In genomic region chr4:118427415-118427767, GRCm38 (mm10) we compare ENCODE assay signal across 8 mouse cellular contexts. TPM values are rescaled to one million over a fixed set of nuclear protein-coding genes. Genes with fewer than 3 reads are reported as not detected.
DNase-seq lines count a peak whose midpoint lies in the region; ATAC-seq and TF ChIP-seq lines count a peak whose summit lies in the region.

No protein-coding gene starts in this region.

- peak overlapping the region; percentile 83 for H3K4me2 ChIP-seq in heart, embryonic 11.5 days

- peak overlapping the region; percentile 84 for H3K4me3 ChIP-seq in heart, embryonic 11.5 days (ENCODE audit: low read depth, low read length)
- H3K4me3 ChIP-seq in ES-E14 (ENCODE audit: insufficient read depth in 1 of 2, low read depth in 1 of 2, low read length in 2 of 2, poor library complexity in 1 of 2, severe bottlenecking in 1 of 2): peak overlapping the region; percentile 80 to 82
- peak overlapping the region; percentile 98 for H3K4me3 ChIP-seq in megakaryocyte, embryonic 14.5 days (replicated peaks)

- in situ Hi-C loops in ES-E14 (cut with MboI; ENCODE audit: low sequenced_read_pairs in 2 of 2, unreplicated experiment in 2 of 2): no loop called here

- peak overlapping the region; percentile 80 for H3K9ac ChIP-seq in heart, embryonic 11.5 days (ENCODE audit: low read depth, low read length)
- H3K9ac ChIP-seq in ES-E14 (ENCODE audit: insufficient read depth, low read depth, low read length, poor library complexity, severe bottlenecking): peak overlapping the region; percentile 82

- no peak for DNase-seq in heart, adult 9 months (ENCODE audit: low spot score in 2 of 2)
- DNase-seq in ES-E14 (ENCODE audit: low read depth, low spot score) (no peak), adipocyte (ENCODE audit: low spot score) (no peak)
- no peak for DNase-seq in Muller cell, postnatal 12 days (ENCODE audit: inconsistent ontology term)
- DNase-seq in adrenal gland, adult (ENCODE audit: inconsistent age in 2 of 2, low spot score in 1 of 2): no peak

- ATAC-seq in heart, embryonic 11.5 days (replicated peaks; ENCODE audit: insufficient number of reproducible peaks, low FRiP score, low TSS enrichment): peak; percentile 0; the same call in 1 of the 2 replicates
- peak; percentile 5; the same call in 1 of the 2 replicates for ATAC-seq in granulocyte monocyte progenitor cell, adult 5-6 weeks (replicated peaks; ENCODE audit: poor library complexity, severe bottlenecking)

- peaks cover 25% of the 10 kb centered on the region for H3K4me1 ChIP-seq in heart, embryonic 11.5 days (ENCODE audit: control insufficient read depth, insufficient read depth, low read length)
- peaks cover 0 to 22% of the 10 kb centered on the region in 2 experiments; a peak in 2 of 4 replicates for H3K4me1 ChIP-seq in ES-E14 (ENCODE audit: control insufficient read depth in 2 of 2, insufficient read depth in 2 of 2, low read length in 2 of 2, poor library complexity in 1 of 2)
- peaks cover 76% of the 10 kb centered on the region for H3K4me1 ChIP-seq in megakaryocyte, embryonic 14.5 days

- 7% methylated on average over 5 of the region's 5 CpGs for WGBS in heart, embryonic 11.5 days (ENCODE audit: insufficient replicate concordance)

- H3K9me3 ChIP-seq in heart, embryonic 11.5 days (replicated peaks; ENCODE audit: control insufficient read depth, low read length): no peaks in the 10 kb centered on the region
- H3K9me3 ChIP-seq in ES-E14 (ENCODE audit: control insufficient read depth, insufficient read depth, low read depth, low read length): no peaks in the 10 kb centered on the region
- H3K9me3 ChIP-seq in megakaryocyte, embryonic 14.5 days: no peaks in the 10 kb centered on the region

- H3K27me3 ChIP-seq in heart, embryonic 11.5 days (ENCODE audit: control insufficient read depth, insufficient read depth, low read length): no peaks in the 10 kb centered on the region
- no peaks in the 10 kb centered on the region for H3K27me3 ChIP-seq in megakaryocyte, embryonic 14.5 days (replicated peaks)

- peaks cover 11% of the 10 kb centered on the region for H3K36me3 ChIP-seq in heart, embryonic 11.5 days (ENCODE audit: control insufficient read depth, insufficient read depth, low read length)
- peaks cover 21% of the 10 kb centered on the region for H3K36me3 ChIP-seq in ES-E14 (ENCODE audit: control insufficient read depth, insufficient read depth, low read length, poor library complexity, severe bottlenecking)
- peaks cover 63% of the 10 kb centered on the region for H3K36me3 ChIP-seq in megakaryocyte, embryonic 14.5 days (replicated peaks; ENCODE audit: low read length)

- peak overlapping the region; percentile 59; the same call in 1 of the 2 replicates for H3K27ac ChIP-seq in heart, embryonic 11.5 days (ENCODE audit: low read depth, low read length)
- no peak overlapping the region for H3K27ac ChIP-seq in ES-E14 (ENCODE audit: insufficient read depth, low read depth, low read length, poor library complexity, severe bottlenecking)

TF ChIP-seq in ES-E14, 5 proteins besides CTCF, POLR2A, EP300 and RAD21:
- TF ChIP-seq MAFK (IDR thresholded peaks at IDR 0.05; ENCODE audit: insufficient read depth, low read depth, low read length) (no peak), ZNF384 (IDR thresholded peaks at IDR 0.05; ENCODE audit: low read depth, low read length) (no peak), CHD2 (IDR thresholded peaks at IDR 0.05; ENCODE audit: low read depth, low read length) (no peak), ZC3H11A (IDR thresholded peaks at IDR 0.05; ENCODE audit: borderline replicate concordance, low read depth, low read length) (no peak), HCFC1 (IDR thresholded peaks at IDR 0.05; ENCODE audit: borderline replicate concordance, insufficient read depth, low read length) (no peak)

RNA-seq across cellular contexts. Expression of gene Elovl1, which starts 0.5 kb away (rescaled TPM):
- polyA plus RNA-seq in heart, embryonic 11.5 days (2014; fragmentation: Nextera tagmentation; extraction: Ambion mirVana): 59.7 and 68.4 TPM in 2 replicates
- 33.4 and 36.0 TPM in 2 replicates for total RNA-seq in ES-E14 (2012; rRNA removed)
- total RNA-seq in granulocyte monocyte progenitor cell, adult 5-6 weeks (2014; fragmentation: Nextera tagmentation): 116 and 119 TPM in 2 replicates
- 53.6 and 63.3 TPM in 2 replicates for total RNA-seq in granulocyte monocyte progenitor cell, adult 5-6 weeks (2017)
- polyA plus RNA-seq in megakaryocyte, embryonic 14.5 days (2012; ENCODE audit: insufficient read depth, low replicate concordance): 148 and 265 TPM in 2 replicates

RNA-seq across cellular contexts. Expression of gene Cdc20, which starts 9.8 kb away (rescaled TPM):
- polyA plus RNA-seq in heart, embryonic 11.5 days (2014; fragmentation: Nextera tagmentation; extraction: Ambion mirVana): 169 and 179 TPM in 2 replicates
- total RNA-seq in ES-E14 (2012; rRNA removed): 296 and 322 TPM in 2 replicates
- total RNA-seq in granulocyte monocyte progenitor cell, adult 5-6 weeks (2014; fragmentation: Nextera tagmentation): 26.7 and 35.6 TPM in 2 replicates
- total RNA-seq in granulocyte monocyte progenitor cell, adult 5-6 weeks (2017): 77.2 and 88.2 TPM in 2 replicates
- 89.0 and 104 TPM in 2 replicates for polyA plus RNA-seq in megakaryocyte, embryonic 14.5 days (2012; ENCODE audit: insufficient read depth, low replicate concordance)

RNA-seq across cellular contexts. Expression of gene Med8, which starts 18.3 kb away (rescaled TPM):
- polyA plus RNA-seq in heart, embryonic 11.5 days (2014; fragmentation: Nextera tagmentation; extraction: Ambion mirVana): 91.1 and 95.1 TPM in 2 replicates
- 56.5 and 74.1 TPM in 2 replicates for total RNA-seq in ES-E14 (2012; rRNA removed)
- total RNA-seq in granulocyte monocyte progenitor cell, adult 5-6 weeks (2014; fragmentation: Nextera tagmentation): 75.7 and 79.4 TPM in 2 replicates
- total RNA-seq in granulocyte monocyte progenitor cell, adult 5-6 weeks (2017): 94.8 and 103 TPM in 2 replicates
- polyA plus RNA-seq in megakaryocyte, embryonic 14.5 days (2012; ENCODE audit: insufficient read depth, low replicate concordance): 12.6 and 39.3 TPM in 2 replicates

RNA-seq across cellular contexts. Expression of gene Szt2, which starts 18.3 kb away (rescaled TPM):
- 6.6 and 7.6 TPM in 2 replicates for polyA plus RNA-seq in heart, embryonic 11.5 days (2014; fragmentation: Nextera tagmentation; extraction: Ambion mirVana)
- total RNA-seq in ES-E14 (2012; rRNA removed): 17.4 and 26.6 TPM in 2 replicates
- total RNA-seq in granulocyte monocyte progenitor cell, adult 5-6 weeks (2014; fragmentation: Nextera tagmentation): 20.6 and 25.0 TPM in 2 replicates
- 3.7 and 4.0 TPM in 2 replicates for total RNA-seq in granulocyte monocyte progenitor cell, adult 5-6 weeks (2017)
- polyA plus RNA-seq in megakaryocyte, embryonic 14.5 days (2012; ENCODE audit: insufficient read depth, low replicate concordance): 23.1 and 33.1 TPM in 2 replicates

RNA-seq across cellular contexts. Expression of gene Mpl, which starts 29.9 kb away (rescaled TPM):
- 3.7 and 4.4 TPM in 2 replicates for polyA plus RNA-seq in heart, embryonic 11.5 days (2014; fragmentation: Nextera tagmentation; extraction: Ambion mirVana)
- not detected in 2 replicates for total RNA-seq in ES-E14 (2012; rRNA removed)
- 0.11 and 0.49 TPM in 2 replicates for total RNA-seq in granulocyte monocyte progenitor cell, adult 5-6 weeks (2014; fragmentation: Nextera tagmentation)
- not detected in 2 replicates for total RNA-seq in granulocyte monocyte progenitor cell, adult 5-6 weeks (2017)
- 425 and 2,158 TPM in 2 replicates for polyA plus RNA-seq in megakaryocyte, embryonic 14.5 days (2012; ENCODE audit: insufficient read depth, low replicate concordance)
